Mouse (Mus musculus): Measurements from ENCODE around the gene Loxl1.

Loxl1 gene

GRCm38 (mm10) chr9:58248746-58249413, 64.1 kb downstream of the Loxl1 start:
- no peak for DNase-seq

- DNase-seq: peak; percentile 86
These were observed 65.8 kb downstream of the Loxl1 start for GRCm38 (mm10) chr9:58247064-58247759.

- DNase-seq: no peak
These were observed 66.8 kb downstream of the Loxl1 start for GRCm38 (mm10) chr9:58246083-58246591.

- no peak for DNase-seq
These were observed 69.3 kb downstream of the Loxl1 start for GRCm38 (mm10) chr9:58243696-58244095.

- DNase-seq: no peak
These were observed 70.3 kb downstream of the Loxl1 start for GRCm38 (mm10) chr9:58242696-58243095.

GRCm38 (mm10) chr9:58241780-58242485, 71.1 kb downstream of the Loxl1 start:
- peak; percentile 66 for DNase-seq
